Mouse (Mus musculus): Measurements from ENCODE around the gene Gsta4.

Gsta4 gene

GRCm38 (mm10) chr9:78178197-78178596 lies 4.4 kb upstream of the Gsta4 start:
- DNase-seq (ENCODE audit: low spot score in 2 of 2), result no peak

- DNase-seq (ENCODE audit: low spot score in 2 of 2), result no peak
Observed at GRCm38 (mm10) chr9:78179071-78179470, 3.5 kb upstream of the Gsta4 start.

GRCm38 (mm10) chr9:78185686-78186085 lies 3.1 kb downstream of the Gsta4 start:
- DNase-seq (ENCODE audit: low spot score in 2 of 2), result no peak

- DNase-seq (ENCODE audit: low spot score in 2 of 2), result no peak
Observed at GRCm38 (mm10) chr9:78188910-78189309, 6.3 kb downstream of the Gsta4 start.

GRCm38 (mm10) chr9:78190651-78191634 lies 8.4 kb downstream of the Gsta4 start:
- DNase-seq (ENCODE audit: low spot score in 2 of 2), result no peak

- DNase-seq (ENCODE audit: low spot score in 2 of 2), result peak in 1 of 2 experiments; percentile 24
Observed at GRCm38 (mm10) chr9:78191736-78192135, 9.2 kb downstream of the Gsta4 start.

- DNase-seq (ENCODE audit: low spot score in 2 of 2), result peak in 1 of 2 experiments; percentile 59
Observed at GRCm38 (mm10) chr9:78193902-78194597, 11.5 kb downstream of the Gsta4 start.

GRCm38 (mm10) chr9:78195034-78195433 lies 12.5 kb downstream of the Gsta4 start:
- DNase-seq (ENCODE audit: low spot score in 2 of 2), result peak in 1 of 2 experiments; percentile 54

GRCm38 (mm10) chr9:78197801-78198200 lies 15.2 kb downstream of the Gsta4 start:
- DNase-seq (ENCODE audit: low spot score in 2 of 2), result no peak

GRCm38 (mm10) chr9:78204194-78204593 lies 21.6 kb downstream of the Gsta4 start:
- DNase-seq (ENCODE audit: low spot score in 2 of 2), result no peak

GRCm38 (mm10) chr9:78208956-78209355 lies 26.4 kb downstream of the Gsta4 start:
- no peak for DNase-seq (ENCODE audit: low spot score in 2 of 2)

GRCm38 (mm10) chr9:78210079-78210478 lies 27.5 kb downstream of the Gsta4 start:
- DNase-seq (ENCODE audit: low spot score in 2 of 2), result no peak

- DNase-seq (ENCODE audit: low spot score in 2 of 2), result no peak
Observed at GRCm38 (mm10) chr9:78210821-78211220, 28.2 kb downstream of the Gsta4 start.

- no peak for DNase-seq (ENCODE audit: low spot score in 2 of 2)
Observed at GRCm38 (mm10) chr9:78211521-78211920, 28.9 kb downstream of the Gsta4 start.

GRCm38 (mm10) chr9:78212341-78213049 lies 29.9 kb downstream of the Gsta4 start:
- DNase-seq (ENCODE audit: low spot score in 2 of 2), result no peak

- no peak for DNase-seq (ENCODE audit: low spot score in 2 of 2)
Observed at GRCm38 (mm10) chr9:78217074-78217473, 34.5 kb downstream of the Gsta4 start.

GRCm38 (mm10) chr9:78222616-78223015 lies 40.0 kb downstream of the Gsta4 start:
- no peak for DNase-seq (ENCODE audit: low spot score in 2 of 2)

GRCm38 (mm10) chr9:78223221-78223902 lies 40.8 kb downstream of the Gsta4 start:
- no peak for DNase-seq (ENCODE audit: low spot score in 2 of 2)

GRCm38 (mm10) chr9:78224418-78224817 lies 41.8 kb downstream of the Gsta4 start:
- no peak for DNase-seq (ENCODE audit: low spot score in 2 of 2)

- no peak for DNase-seq (ENCODE audit: low spot score in 2 of 2)
Observed at GRCm38 (mm10) chr9:78225304-78225703, 42.7 kb downstream of the Gsta4 start.

GRCm38 (mm10) chr9:78228122-78228521 lies 45.5 kb downstream of the Gsta4 start:
- DNase-seq (ENCODE audit: low spot score in 2 of 2), result no peak
